Mouse (Mus musculus): ENCODE results near the gene Zcchc7.
"Not testable (repeated sequence)": the region's sequence is repeated elsewhere in the genome, so short reads cannot be mapped to it uniquely, and the experiment has no call there.

- TF ChIP-seq TAL1, GATA1 (IDR thresholded peaks at IDR 0.05; ENCODE audit: low read length): not testable (repeated sequence)
These were observed 1.5 kb downstream of the Zcchc7 start for GRCm38 (mm10) chr4:44757131-44757530.

Data from erythroblast, embryonic 14.5 days (primary cell).